Mouse (Mus musculus) frontal cortex, postnatal 25 days (tissue): ENCODE measurements around the gene Igsf3.
A peak's percentile ranks its signal among the peaks of the same experiment; 100 is the strongest.

ENCODE experiments used
- DNase-seq, 2 experiments: peaks; one replicate each; pipeline ENCODE4 v3.0.0; 2022; ENCODE audit warnings: low spot score in 2 of 2

Igsf3 gene

GRCm38 (mm10) chr3:101502086-101502760, 125.3 kb downstream of the Igsf3 start:
- no peak for DNase-seq

- DNase-seq = peak; percentile 72 to 79
These were observed 129.3 kb downstream of the Igsf3 start for GRCm38 (mm10) chr3:101506179-101506578.

GRCm38 (mm10) chr3:101506970-101507702, 130.3 kb downstream of the Igsf3 start:
- no peak for DNase-seq

GRCm38 (mm10) chr3:101507766-101508165, 130.9 kb downstream of the Igsf3 start:
- no peak for DNase-seq

DNA sequence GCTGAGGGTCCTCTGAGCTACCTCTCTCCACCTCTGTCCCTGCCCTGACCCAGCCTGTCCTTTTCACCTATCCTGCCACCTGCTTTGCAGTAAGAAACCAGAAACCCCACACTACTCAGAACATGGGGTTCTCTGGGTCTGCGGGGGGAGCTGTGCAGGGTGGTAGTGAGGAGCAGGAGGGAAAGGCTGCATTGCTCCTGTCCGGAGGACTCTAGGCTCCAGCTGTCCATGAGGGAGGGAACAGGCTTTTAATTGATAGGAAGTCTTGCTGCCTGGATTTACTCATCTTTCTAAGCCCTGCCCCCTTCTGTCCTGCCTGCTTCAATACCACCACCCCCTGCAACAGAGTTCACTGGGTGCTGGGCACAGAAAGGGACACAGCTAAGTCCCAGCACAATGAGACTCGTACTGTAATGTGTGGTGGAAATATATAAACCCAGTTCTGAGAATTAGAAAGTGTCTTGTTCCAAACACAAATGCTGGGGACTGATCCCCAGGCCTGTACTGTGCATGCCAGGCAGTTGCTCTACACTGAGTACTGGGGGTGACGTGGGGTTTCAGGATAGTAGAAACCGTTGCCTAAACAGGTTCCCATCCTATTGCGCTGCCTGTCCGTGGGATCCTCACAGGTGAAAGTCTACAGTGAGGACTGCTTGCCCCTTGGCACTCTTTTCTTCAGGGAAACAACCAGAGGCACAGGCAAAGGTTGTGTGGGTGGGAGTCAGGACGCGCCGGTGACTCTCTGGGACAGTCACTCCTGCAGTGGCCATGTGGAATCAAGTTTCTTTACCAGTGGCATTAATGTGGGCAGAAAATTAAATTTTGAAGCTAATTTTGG, 133.0 kb downstream of the Igsf3 start:
- DNase-seq = no peak

- no peak for DNase-seq
These were observed 133.7 kb downstream of the Igsf3 start for GRCm38 (mm10) chr3:101510632-101511031.
